Mouse (Mus musculus): ENCODE data around the gene Gm3402.
"Not testable (repeated sequence)": the region's sequence is repeated elsewhere in the genome, so short reads cannot be mapped to it uniquely, and the experiment has no call there.

Gene Gm3402

DNA sequence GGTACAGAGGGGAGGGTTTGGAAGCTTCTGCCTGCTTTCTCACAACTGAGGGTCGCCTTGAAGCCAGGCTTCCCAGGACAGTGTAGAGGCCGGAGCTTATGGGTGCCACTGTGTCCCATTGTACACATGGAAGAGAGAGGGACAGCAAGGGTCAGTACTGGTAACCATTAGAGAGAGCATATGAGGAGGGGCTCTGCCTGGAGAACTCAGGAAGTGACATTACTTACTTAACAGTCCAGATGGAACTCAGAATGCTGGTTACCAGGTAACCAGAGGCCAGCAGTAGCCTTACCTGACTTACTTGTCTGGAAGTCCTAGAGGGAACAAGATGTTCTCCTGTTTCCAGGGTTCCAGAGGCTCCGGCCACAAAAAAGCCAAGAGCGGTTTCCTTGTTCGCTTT lies at the start of gene Gm3402:
TSS of gene Gm3402 (plus strand) at position 301 of the 400 bp plus-strand sequence.
- DNase-seq = not testable (repeated sequence)

DNA sequence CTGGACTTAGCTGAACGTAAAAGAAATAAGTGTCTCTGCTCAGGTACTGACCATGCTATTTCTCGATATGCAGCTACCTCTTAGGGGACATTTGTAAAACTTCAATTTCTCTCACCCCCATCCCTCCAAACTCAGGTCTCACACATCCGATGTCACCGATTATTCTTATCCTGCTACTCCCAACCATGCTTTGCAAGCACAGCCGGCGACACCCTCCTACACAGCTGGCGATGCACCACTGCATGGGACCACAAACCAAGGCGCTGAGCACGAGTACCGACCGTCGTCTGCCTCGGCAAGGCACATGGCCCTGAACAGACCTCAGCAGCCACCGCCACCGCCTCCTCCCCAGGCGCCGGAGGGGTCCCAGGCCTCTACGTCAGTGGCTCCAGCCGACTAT lies 47.3 kb upstream of the Gm3402 start:
- no peak for DNase-seq

DNA sequence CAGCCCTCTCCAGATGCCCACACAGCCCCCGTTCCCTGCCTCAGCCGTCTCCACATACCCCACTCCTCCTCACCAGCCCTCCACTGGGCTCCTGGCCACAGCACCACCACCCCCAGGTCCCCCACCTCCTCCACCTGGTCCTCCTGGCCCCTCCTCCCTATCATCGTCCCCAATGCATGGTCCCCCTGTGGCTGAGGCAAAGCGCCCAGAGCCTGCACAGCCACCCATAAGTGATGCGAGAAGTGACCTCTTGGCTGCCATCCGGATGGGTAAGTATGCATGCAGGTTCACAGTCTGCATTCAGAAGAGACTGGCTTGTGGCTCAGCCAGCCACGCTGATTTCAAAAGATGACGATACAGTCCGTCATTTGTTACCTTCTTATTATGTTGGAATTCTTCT lies 45.6 kb upstream of the Gm3402 start:
- no peak for DNase-seq

DNA sequence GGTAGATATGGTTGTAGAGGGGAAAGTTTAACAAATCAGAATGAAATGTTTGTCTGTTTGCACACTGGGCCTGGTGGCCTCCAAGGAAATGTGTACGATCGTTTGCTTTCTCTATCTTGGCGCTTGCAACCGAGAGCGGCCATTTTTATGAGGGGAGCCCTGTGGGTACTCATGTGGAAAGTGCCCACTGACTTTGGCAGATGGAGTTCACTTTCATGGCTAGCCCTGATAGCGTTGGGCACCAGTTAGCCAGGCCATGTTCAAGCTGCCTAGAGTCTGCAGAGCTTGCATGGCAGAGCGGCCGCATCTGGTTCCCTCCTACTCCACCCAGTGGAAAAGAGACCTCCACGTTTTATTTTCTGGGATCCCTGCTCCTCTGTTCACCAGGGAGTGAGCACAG lies 43.1 kb upstream of the Gm3402 start:
- DNase-seq = no peak

DNA sequence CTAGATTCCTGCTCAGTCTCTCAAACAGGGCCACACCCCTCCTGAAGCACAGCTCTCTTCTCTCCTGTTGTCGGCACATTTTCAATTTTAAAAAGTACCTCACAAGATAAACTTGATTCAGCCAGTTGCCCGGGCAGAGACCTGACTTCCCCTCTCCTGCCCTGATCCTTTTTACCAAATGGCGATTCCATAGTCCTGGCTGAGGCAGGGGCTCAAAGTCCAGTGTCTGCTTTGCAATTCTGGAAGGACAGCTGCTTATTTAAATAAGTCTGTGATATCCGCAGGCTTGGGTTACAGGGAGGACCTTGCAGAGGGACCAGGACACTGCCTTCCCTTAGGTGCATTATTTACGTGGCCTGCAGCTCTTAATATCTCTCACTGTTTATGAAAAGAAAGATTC lies 42.6 kb upstream of the Gm3402 start:
- DNase-seq = no peak

DNA sequence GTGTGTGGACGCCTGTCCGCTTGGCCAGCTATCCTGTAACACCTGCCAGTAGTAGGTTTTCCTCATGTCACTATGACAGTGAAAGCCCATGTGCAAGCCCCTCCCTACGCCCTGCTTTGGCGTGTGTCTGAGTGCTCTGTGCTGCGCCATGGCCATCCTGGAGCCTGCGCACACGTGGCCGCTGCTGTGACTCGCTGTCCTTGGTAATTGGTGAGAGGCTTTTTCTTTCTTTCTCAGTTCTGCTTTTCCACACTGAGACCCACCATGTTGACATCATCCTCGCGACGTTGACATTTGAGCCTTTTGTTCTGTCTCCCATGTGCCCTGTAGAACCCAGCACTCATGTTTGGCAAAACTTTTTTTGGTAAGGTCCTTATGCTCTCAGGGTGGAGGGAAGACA lies 42.1 kb upstream of the Gm3402 start:
- DNase-seq = no peak

DNA sequence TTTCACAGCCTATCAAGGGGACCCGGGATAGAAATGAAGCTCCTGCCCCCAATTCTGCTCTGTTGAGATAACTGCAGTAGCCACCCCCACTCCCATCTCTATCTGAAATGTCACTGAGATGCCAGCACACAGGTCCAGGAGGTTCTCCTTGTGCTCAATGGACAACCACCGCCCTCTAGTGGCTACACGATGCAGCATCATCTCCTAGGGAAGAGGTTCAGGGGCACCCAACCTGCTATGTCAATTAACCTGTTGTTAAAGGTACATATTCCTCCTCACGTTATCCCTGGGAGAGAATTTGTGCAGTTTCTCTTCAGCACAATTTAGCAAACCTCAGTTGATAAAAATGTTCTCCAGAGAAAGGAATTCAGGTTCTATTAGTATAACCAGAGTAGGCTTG lies 34.4 kb upstream of the Gm3402 start:
- DNase-seq = peak in 1 of 2 experiments; percentile 11

DNA sequence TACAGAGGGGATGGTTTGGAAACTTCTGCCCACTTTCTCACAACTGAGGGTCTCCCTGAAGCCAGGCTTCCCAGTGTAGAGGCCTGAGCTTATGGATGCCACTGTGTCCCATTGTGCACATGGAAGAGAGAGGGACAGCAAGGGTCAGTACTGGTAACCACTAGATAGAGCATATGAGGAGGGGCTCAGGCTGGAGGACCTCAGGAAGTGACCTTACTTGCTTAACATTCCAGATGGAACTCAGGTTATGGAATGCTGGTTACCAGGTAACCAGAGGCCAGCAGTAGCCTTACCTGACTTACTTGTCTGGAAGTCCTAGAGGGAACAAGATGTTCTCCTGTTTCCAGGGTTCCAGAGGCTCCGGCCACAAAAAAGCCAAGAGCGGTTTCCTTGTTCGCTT lies 32.3 kb upstream of the Gm3402 start, which contains the start of gene Gm6408:
TSS of gene Gm6408 (plus strand) at position 301 of the 400 bp plus-strand sequence.
- DNase-seq = not testable (repeated sequence)

DNA sequence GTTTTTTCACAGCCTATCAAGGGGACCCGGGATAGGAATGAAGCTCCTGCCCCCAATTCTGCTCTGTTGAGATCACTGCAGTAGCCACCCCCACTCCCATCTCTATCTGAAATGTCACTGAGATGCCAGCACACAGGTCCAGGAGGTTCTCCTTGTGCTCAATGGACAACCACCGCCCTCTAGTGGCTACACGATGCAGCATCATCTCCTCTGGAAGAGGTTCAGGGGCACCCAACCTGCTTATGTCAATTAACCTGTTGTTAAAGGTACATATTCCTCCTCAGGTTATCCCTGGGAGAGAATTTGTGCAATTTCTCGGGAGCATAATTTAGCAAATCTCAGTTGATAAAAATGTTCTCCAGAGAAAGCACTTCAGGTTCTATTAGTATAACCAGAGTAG lies 25.0 kb upstream of the Gm3402 start:
- peak in 1 of 2 experiments; percentile 26 for DNase-seq

DNA sequence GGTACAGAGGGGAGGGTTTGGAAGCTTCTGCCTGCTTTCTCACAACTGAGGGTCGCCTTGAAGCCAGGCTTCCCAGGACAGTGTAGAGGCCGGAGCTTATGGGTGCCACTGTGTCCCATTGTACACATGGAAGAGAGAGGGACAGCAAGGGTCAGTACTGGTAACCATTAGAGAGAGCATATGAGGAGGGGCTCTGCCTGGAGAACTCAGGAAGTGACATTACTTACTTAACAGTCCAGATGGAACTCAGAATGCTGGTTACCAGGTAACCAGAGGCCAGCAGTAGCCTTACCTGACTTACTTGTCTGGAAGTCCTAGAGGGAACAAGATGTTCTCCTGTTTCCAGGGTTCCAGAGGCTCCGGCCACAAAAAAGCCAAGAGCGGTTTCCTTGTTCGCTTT lies 22.9 kb upstream of the Gm3402 start, which contains the start of gene Gm6370:
TSS of gene Gm6370 (plus strand) at position 301 of the 400 bp plus-strand sequence.
- not testable (repeated sequence) for DNase-seq

DNA sequence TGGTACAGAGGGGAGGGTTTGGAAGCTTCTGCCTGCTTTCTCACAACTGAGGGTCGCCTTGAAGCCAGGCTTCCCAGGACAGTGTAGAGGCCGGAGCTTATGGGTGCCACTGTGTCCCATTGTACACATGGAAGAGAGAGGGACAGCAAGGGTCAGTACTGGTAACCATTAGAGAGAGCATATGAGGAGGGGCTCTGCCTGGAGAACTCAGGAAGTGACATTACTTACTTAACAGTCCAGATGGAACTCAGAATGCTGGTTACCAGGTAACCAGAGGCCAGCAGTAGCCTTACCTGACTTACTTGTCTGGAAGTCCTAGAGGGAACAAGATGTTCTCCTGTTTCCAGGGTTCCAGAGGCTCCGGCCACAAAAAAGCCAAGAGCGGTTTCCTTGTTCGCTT lies 11.8 kb upstream of the Gm3402 start, which contains the start of gene 4930449I24Rik:
TSS of gene 4930449I24Rik (plus strand) at position 301 of the 400 bp plus-strand sequence.
- not testable (repeated sequence) for DNase-seq

DNA sequence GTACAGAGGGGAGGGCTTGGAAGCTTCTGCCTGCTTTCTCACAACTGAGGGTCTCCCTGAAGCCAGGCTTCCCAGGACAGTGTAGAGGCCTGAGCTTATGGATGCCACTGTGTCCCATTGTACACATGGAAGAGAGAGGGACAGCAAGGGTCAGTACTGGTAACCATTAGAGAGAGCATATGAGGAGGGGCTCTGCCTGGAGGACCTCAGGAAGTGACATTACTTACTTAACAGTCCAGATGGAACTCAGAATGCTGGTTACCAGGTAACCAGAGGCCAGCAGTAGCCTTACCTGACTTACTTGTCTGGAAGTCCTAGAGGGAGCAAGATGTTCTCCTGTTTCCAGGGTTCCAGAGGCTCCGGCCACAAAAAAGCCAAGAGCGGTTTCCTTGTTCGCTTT lies 11.6 kb downstream of the Gm3402 start, which contains the start of gene Gm3404:
TSS of gene Gm3404 (plus strand) at position 301 of the 400 bp plus-strand sequence.
- DNase-seq = peak in 1 of 2 experiments; percentile 12

DNA sequence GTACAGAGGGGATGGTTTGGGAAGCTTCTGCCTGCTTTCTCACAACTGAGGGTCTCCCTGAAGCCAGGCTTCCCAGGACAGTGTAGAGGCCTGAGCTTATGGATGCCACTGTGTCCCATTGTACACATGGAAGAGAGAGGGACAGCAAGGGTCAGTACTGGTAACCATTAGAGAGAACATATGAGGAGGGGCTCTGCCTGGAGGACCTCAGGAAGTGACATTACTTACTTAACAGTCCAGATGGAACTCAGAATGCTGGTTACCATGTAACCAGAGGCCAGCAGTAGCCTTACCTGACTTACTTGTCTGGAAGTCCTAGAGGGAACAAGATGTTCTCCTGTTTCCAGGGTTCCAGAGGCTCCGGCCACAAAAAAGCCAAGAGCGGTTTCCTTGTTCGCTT lies 23.4 kb downstream of the Gm3402 start, which contains the start of gene Gm3409:
TSS of gene Gm3409 (plus strand) at position 301 of the 400 bp plus-strand sequence.
- DNase-seq = not testable (repeated sequence)

DNA sequence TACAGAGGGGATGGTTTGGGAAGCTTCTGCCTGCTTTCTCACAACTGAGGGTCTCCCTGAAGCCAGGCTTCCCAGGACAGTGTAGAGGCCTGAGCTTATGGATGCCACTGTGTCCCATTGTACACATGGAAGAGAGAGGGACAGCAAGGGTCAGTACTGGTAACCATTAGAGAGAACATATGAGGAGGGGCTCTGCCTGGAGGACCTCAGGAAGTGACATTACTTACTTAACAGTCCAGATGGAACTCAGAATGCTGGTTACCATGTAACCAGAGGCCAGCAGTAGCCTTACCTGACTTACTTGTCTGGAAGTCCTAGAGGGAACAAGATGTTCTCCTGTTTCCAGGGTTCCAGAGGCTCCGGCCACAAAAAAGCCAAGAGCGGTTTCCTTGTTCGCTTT lies 41.9 kb downstream of the Gm3402 start, which contains the start of gene Gm3415:
TSS of gene Gm3415 (plus strand) at position 301 of the 400 bp plus-strand sequence.
- DNase-seq = not testable (repeated sequence)

DNA sequence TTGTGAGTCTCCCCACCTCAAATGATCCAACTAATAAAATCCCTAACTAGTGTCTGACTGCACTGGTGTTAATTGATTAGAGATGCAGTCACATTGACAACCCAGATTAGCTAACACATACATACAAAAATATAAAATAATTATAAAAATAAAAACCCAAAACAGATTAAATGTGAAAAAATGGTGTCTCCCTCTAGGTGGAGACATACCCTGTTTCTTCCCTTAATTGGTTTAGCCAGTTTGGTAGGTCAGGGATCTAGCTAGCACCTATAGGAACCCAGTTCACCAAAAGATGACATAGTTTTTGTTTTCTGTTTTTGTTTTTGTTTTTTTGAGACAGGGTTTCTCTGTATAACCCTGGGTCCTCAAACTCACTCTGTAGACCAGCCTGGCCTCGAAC lies 50.3 kb downstream of the Gm3402 start:
- DNase-seq = no peak
